Mouse (Mus musculus) erythroblast, embryonic 14.5 days (primary cell): Measurements from ENCODE around the gene Tgfbr3. TPM values are rescaled to one million over a fixed set of nuclear protein-coding genes. Genes with fewer than 3 reads are reported as not detected.

Source experiments
- H3K27me3 ChIP-seq: 2 replicates; pipeline ENCODE4 v1.6.1; 2012; ENCODE audit warnings: inconsistent platforms; ENCODE audit not compliant: control insufficient read depth
- H3K36me3 ChIP-seq: 2 replicates; pipeline ENCODE4 v1.6.1; 2012; ENCODE audit warnings: mild to moderate bottlenecking, inconsistent platforms; ENCODE audit not compliant: control insufficient read depth
- H3K4me1 ChIP-seq: 2 replicates; pipeline ENCODE4 v1.6.1; 2012; ENCODE audit warnings: inconsistent platforms; ENCODE audit not compliant: control insufficient read depth
- H3K4me3 ChIP-seq: replicated peaks from 2 replicates; pipeline ENCODE3; 2012; ENCODE audit warnings: moderate library complexity, mild to moderate bottlenecking, inconsistent platforms
- H3K9me3 ChIP-seq: 2 replicates; pipeline ENCODE4 v1.6.1; 2012; ENCODE audit warnings: low read length, inconsistent platforms, mixed read lengths; ENCODE audit not compliant: control insufficient read depth
- GATA1 ChIP-seq: IDR thresholded peaks from 2 replicates; pipeline ENCODE4 v1.6.1; 2012; ENCODE audit warnings: low read length, inconsistent platforms, mixed read lengths
- TAL1 ChIP-seq: IDR thresholded peaks from 3 replicates; pipeline ENCODE4 v1.6.1; 2012; ENCODE audit warnings: low read length, inconsistent platforms, mixed read lengths
- polyA plus RNA-seq: library from polyadenylated mRNA; stranded (reverse); fragments of >175 nt; gene quantifications from 2 replicates; pipeline ENCODE4 v1.2.3, GENCODE M21; 2012

Tgfbr3 gene
- polyA plus RNA-seq, 1 experiment = 0.03 TPM

GRCm38 (mm10) chr5:107111802-107112201 lies 177.6 kb downstream of the Tgfbr3 start:
- Histone ChIP-seq H3K4me3 (no peak overlapping the region), H3K9me3 (no peaks in the 10 kb centered on the region), H3K27me3 (no peaks in the 10 kb centered on the region), H3K36me3 (peaks cover 5% of the 10 kb centered on the region), H3K4me1 (peaks cover 27% of the 10 kb centered on the region)
- TF ChIP-seq TAL1 (no peak), GATA1 (no peak)

GRCm38 (mm10) chr5:107110880-107111520 lies 178.4 kb downstream of the Tgfbr3 start:
- Histone ChIP-seq H3K27me3 (no peaks in the 10 kb centered on the region), H3K4me3 (no peak overlapping the region), H3K36me3 (peaks cover 5% of the 10 kb centered on the region), H3K4me1 (peaks cover 27% of the 10 kb centered on the region), H3K9me3 (no peaks in the 10 kb centered on the region)
- TF ChIP-seq GATA1 = no peak
- TF ChIP-seq TAL1 = no peak

GRCm38 (mm10) chr5:107110089-107110879 lies 179.1 kb downstream of the Tgfbr3 start:
- no peaks in the 10 kb centered on the region for H3K27me3 ChIP-seq
- peaks cover 26% of the 10 kb centered on the region for H3K4me1 ChIP-seq
- peaks cover 5% of the 10 kb centered on the region for H3K36me3 ChIP-seq
- H3K9me3 ChIP-seq = no peaks in the 10 kb centered on the region
- H3K4me3 ChIP-seq = no peak overlapping the region
- TF ChIP-seq GATA1 (no peak), TAL1 (no peak)

GRCm38 (mm10) chr5:107109416-107109815 lies 180.0 kb downstream of the Tgfbr3 start:
- no peaks in the 10 kb centered on the region for H3K9me3 ChIP-seq
- peaks cover 5% of the 10 kb centered on the region for H3K36me3 ChIP-seq
- peaks cover 19% of the 10 kb centered on the region for H3K4me1 ChIP-seq
- H3K4me3 ChIP-seq = no peak overlapping the region
- no peak for TF ChIP-seq GATA1
- no peak for TF ChIP-seq TAL1
- no peaks in the 10 kb centered on the region for H3K27me3 ChIP-seq

GRCm38 (mm10) chr5:107106793-107107192 lies 182.6 kb downstream of the Tgfbr3 start:
- no peak for TF ChIP-seq GATA1
- no peak for TF ChIP-seq TAL1
- Histone ChIP-seq H3K9me3 (no peaks in the 10 kb centered on the region), H3K4me1 (peaks cover 17% of the 10 kb centered on the region), H3K4me3 (no peak overlapping the region), H3K36me3 (peaks cover 5% of the 10 kb centered on the region), H3K27me3 (no peaks in the 10 kb centered on the region)

GRCm38 (mm10) chr5:107106139-107106538 lies 183.3 kb downstream of the Tgfbr3 start:
- no peak for TF ChIP-seq TAL1
- TF ChIP-seq GATA1 = no peak

GRCm38 (mm10) chr5:107103591-107103990 lies 185.8 kb downstream of the Tgfbr3 start:
- Histone ChIP-seq H3K27me3 (no peaks in the 10 kb centered on the region), H3K36me3 (no peaks in the 10 kb centered on the region), H3K4me1 (peaks cover 3% of the 10 kb centered on the region), H3K9me3 (no peaks in the 10 kb centered on the region), H3K4me3 (no peak overlapping the region)
- no peak for TF ChIP-seq TAL1
- no peak for TF ChIP-seq GATA1

More at GRCm38 (mm10) chr5:107106139-107106538, 183.3 kb downstream of the Tgfbr3 start:
- Histone ChIP-seq H3K9me3 (no peaks in the 10 kb centered on the region), H3K27me3 (no peaks in the 10 kb centered on the region), H3K4me3 (no peak overlapping the region), H3K36me3 (peaks cover 5% of the 10 kb centered on the region), H3K4me1 (peaks cover 16% of the 10 kb centered on the region)

- H3K9me3 ChIP-seq = no peaks in the 10 kb centered on the region
- peaks cover 4% of the 10 kb centered on the region for H3K4me1 ChIP-seq
- no peaks in the 10 kb centered on the region for H3K27me3 ChIP-seq
- H3K36me3 ChIP-seq = no peaks in the 10 kb centered on the region
- no peak overlapping the region for H3K4me3 ChIP-seq
- TF ChIP-seq TAL1 (no peak), GATA1 (no peak)
These were observed 186.5 kb downstream of the Tgfbr3 start for GRCm38 (mm10) chr5:107102916-107103315.

GRCm38 (mm10) chr5:107101684-107102083 lies 187.7 kb downstream of the Tgfbr3 start:
- no peaks in the 10 kb centered on the region for H3K27me3 ChIP-seq
- TF ChIP-seq GATA1 = no peak
- TF ChIP-seq TAL1 = no peak

More at GRCm38 (mm10) chr5:107101684-107102083, 187.7 kb downstream of the Tgfbr3 start:
- Histone ChIP-seq H3K36me3 (no peaks in the 10 kb centered on the region), H3K9me3 (no peaks in the 10 kb centered on the region), H3K4me3 (no peak overlapping the region), H3K4me1 (peaks cover 16% of the 10 kb centered on the region)
